Mouse (Mus musculus) layer of hippocampus, adult 8-10 months (tissue): ENCODE measurements around the gene Dhx16. TPM values are rescaled to one million over a fixed set of nuclear protein-coding genes. Genes with fewer than 3 reads are reported as not detected.

Experiments used
- DNase-seq, 2 experiments: peaks; one replicate each; pipeline ENCODE4 v3.0.0; 2022; ENCODE audit warnings: low spot score in 2 of 2
- total RNA-seq, 4 experiments: library from RNA; stranded (reverse); gene quantifications; 2 replicates each; pipeline ENCODE4 v1.2.4; 2022

Gene Dhx16
- total RNA-seq, 4 experiments from 2014 or later: 28.3 to 35.3 (median 31.4) TPM

DNA sequence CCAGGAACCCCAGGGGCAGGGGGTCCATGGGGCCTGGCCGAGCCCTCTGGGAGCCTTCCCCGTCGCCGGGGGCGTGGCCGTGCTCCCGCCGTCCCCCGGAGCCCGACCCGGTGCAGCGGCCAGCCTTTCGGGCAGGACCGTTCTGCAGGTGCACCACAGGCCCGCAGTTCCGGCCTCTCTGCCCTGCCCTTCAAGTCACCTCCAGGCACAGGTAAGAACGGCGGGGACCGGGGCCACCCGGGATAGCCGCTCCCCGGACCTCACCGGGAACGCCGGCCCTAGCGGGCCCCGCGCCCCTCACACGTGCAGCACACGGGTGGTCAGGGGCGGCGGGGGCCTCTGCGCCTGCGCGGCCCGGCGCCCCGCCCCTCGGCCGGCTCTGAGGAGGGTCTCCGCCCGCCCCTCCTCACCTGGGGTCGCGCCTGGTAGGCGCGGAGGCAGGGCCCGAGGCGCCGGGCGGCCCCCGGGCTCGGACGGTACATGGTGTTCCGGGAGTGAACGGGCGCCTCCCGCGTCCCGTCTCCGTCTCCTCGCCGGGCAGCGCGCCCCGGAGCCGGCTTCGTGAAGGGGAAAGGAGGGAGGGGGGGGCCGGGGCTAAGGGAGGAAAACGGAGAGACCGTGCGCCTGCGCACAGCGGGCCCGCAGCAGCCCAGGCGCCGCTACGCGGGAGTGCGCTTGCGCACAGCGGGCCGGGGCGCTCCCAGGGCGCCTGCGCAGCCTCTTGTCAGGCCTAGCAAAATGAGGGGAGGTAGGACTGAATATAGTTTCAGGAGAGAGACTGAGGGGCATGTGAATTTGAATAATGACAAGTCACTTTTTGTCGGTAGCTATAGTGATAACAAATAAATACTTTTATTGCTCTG lies 17.4 kb downstream of the Dhx16 start, which contains the start of gene 2310061I04Rik:
Gene 2310061I04Rik (minus strand): TSS at position 651 of the 863 bp plus-strand sequence.
- DNase-seq: peak; percentile 80 to 89

DNA sequence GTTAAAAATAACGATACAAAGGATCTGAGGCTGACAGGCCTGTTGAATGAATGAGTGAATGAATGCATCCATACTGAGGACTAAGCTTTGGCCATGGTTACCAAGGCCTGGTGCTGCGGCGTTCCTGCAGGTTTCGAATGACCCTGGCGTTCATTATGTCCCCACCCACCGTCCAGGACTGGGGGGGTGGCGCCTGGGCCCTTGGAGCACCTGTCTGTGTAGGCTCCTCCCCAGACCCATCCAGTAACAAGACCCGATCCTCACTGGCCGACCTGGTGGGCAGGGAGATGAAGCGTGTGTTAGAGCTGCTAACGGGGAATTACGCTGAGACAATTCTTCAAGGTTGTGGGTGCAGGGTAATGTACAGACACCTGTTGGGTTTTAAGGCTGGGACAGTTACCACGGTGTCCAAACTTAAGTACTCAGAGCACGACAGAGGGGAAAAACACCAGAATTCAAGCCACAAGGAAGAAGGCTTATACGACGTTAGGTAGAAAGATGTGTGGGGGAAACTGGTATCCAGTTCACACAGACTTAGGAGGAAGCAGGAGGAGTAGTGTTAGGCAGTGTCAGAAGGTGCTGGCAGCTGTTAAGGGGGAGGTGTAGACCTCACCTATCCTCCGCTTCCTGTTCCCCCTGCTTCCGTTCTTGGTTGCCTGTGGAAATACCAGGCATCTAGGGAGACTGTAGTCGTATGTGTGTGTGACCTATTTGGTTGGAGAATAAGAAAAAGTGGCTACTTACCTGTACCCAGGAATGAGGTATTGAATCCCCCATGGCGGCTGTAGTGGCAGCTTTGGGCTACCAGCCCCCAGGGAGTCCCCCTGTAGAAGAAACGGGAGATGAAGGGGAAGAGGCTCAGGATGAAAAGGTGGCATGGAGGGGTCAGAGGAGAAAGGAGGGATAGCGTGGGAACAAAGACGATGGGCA lies 18.3 kb downstream of the Dhx16 start:
- DNase-seq: no peak

- DNase-seq: no peak
Measured at GRCm38 (mm10) chr17:35900636-35901035, 21.0 kb downstream of the Dhx16 start.

- no peak for DNase-seq
Measured at GRCm38 (mm10) chr17:35903343-35903991, 23.8 kb downstream of the Dhx16 start.

GRCm38 (mm10) chr17:35903992-35904355 lies 24.4 kb downstream of the Dhx16 start:
- DNase-seq: no peak

GRCm38 (mm10) chr17:35905587-35905986 lies 26.0 kb downstream of the Dhx16 start:
- no peak for DNase-seq

GRCm38 (mm10) chr17:35907609-35908008 lies 28.0 kb downstream of the Dhx16 start:
- no peak for DNase-seq

DNA sequence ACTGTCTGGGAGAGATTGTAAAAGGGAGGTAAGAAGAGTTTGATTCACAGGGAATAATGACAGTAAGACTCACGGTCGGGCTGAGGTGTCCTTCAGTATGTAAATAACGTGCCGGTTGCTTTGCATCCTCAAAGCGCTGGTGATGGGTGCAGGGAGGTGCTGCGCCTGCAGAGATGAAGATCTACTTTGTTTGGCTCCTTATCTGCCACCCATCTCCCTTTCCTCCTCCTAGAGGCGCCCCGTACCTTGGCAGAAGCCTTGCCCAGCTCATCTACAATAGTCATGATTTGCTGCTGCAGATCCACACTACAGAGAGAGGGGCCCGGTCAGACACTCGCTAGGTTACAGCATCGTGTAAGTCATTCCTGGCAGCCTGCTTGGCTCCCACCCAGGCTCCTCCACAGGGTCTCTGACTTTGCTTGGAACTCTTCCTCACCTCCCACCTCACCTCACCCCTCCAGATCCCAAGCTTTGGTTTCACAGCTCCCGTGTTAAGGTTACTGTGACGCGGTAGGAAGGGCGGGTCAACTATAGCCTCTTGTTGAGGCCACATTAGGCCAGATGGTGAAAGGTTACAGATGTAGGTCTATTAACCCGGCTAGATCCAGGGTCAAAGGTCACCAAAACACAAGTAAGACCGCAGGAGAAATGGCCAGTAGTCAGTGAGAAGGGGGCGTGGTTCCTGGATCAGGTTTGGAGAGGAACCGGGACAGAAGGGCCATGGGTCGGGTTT lies 29.7 kb downstream of the Dhx16 start:
- no peak for DNase-seq

- peak; percentile 93 for DNase-seq
Measured at GRCm38 (mm10) chr17:35909919-35910369, 30.3 kb downstream of the Dhx16 start, which contains the start of gene Atat1. Gene Atat1, minus strand, starts transcription at chr17:35910075.

GRCm38 (mm10) chr17:35914975-35915374 lies 35.4 kb downstream of the Dhx16 start:
- DNase-seq: no peak

DNA sequence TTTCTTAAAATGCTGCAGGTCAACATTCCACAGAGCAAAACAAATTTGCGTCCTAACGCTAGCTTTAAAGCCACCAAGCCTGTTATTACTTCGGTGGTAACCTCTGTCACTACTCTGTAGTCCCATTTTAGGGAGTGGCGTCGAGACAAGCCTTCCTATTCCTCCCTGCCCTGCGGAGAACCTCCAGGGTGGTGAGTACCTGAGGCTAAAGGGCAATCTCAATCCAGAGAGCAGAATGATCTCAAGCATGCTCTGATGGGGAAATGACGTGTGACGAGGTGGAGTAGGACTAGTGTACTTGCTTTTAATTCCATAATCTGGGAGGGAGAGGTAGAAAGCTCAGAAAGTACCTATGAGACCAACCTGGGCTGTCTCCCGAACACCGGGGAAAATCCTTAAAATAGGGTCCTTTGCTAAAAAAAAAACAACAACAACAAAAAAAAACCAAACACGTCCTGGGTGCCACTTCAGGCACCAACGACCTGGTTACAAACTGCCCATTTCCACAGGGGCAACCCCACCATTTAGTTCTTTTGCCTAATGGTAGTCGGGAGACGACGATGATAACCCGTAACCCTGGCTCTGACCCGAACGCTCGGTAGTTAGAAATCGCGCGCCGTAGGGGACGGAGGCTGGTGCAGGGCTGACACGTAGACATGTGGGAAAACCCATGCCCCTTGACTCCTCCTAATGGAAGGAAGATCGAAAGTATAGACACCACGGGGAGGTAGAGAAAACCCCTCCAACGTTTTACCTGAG lies 36.1 kb downstream of the Dhx16 start:
- DNase-seq: no peak

DNA sequence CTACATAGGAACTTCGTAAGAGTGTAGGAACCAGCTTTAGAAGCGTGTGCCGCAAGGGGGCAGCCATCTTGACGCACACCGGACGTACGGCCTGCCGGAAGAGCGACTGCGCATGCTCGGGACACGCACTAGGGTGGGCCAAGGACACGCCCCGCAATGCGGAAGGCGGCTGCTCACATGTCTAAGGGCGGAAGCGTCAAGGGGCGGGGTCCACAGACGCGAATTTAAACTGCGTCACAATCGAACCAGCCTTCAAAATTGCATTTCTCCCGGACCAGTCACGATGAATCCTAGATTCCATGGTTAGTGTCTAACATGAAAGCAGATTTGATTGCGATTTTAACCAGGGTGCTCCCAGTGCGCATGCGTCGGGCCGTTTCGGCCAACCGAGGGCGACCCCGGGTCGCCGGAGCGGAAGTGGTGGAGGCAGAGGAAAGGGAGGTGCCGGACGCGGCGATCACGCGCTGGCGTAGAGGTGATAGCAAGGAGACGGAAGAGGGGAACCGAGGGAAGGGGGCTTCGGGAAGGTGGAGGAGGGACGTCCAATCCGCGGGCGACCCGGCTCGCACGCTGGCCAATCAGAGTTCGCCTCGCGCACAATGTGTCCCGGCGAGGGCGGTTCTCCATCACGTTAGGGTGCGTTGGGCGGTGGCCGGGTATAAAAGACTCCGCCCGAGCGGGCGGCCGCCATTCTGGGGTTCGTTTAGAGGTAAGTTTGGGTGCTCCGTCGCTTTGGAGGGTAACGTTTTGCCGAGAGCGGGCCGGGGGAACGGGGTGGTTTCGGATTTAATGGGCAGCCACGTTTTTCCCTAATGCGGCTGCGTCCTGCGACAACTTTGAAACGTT lies 36.9 kb downstream of the Dhx16 start, which contains the start of the genes Mrps18b and Ppp1r10:
Gene Mrps18b (minus strand): TSS at position 93 of the 846 bp plus-strand sequence.
Gene Ppp1r10 (plus strand): TSS at position 138 of the 846 bp plus-strand sequence.
- DNase-seq: peak; percentile 99 to 100

GRCm38 (mm10) chr17:35917143-35917462 lies 37.5 kb downstream of the Dhx16 start:
- DNase-seq: no peak

GRCm38 (mm10) chr17:35917463-35918251 lies 38.0 kb downstream of the Dhx16 start:
- DNase-seq: peak in 1 of 2 experiments; percentile 50

DNA sequence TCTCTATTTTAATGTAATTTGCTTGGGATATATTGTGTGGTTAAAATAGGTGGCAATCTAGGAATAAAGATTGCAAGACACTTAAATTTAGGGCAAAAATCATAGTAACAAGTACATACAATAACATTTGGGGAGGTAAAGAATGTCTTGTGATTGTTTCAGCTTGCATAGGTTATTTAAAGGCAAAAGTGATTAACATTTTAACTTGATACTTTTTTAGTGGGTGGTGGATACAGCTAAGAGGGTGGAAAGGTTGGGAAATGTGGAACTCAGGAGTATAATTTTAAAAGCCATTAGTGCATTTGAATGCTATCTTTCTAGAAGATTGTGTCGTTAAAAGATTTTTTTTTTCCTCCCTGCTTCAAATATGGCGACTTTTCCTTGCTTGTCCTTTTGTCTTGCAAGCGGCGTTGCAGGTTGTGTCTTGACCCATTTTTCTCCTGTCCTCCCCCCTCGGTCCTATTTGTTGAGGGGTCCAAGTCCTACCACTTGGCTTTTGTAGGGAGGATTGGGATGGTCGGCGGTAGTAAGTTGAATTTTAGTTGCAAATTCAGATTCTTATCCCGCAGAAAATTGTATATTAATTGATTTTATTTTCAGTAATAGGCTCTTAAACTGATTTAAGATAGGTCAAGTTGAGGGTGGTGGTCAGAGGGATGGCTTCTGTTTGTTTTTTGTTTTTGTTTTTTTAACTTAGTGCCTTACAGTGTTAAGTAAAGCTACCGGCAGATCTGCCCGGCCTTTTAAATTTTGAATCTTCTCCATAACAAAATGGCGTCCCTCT lies 38.8 kb downstream of the Dhx16 start:
- DNase-seq: no peak

DNA sequence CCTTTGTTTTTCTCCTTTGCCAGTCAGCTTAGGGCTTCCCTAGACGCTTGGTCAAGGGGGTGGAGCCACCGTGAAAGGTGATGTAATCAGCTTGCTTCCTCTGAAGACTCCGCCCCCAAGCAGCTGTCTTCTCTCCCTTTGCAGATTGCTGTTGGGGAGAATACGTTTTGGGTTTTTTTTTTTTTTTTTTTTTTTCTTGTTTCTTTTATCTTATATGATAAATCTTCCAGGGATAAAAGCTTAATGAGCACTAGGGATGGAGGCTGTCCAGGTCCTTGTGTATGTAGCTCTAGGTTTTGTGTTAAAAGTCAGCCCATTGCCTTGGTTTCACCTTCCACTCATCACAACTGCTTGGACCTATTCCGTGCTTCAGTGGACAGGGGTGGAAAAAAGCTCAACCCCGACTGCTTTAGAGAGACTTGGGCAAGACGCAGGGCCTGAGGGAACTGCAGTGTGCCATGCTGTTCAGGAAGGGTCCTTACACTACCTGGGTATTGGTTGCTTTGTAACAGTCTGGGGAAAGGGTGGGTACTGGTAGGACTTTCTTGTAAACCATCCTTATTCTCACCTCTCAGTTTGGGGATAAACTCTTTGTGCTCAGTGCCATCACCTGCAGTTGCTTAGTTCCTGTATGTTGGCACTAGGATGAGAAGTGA lies 39.6 kb downstream of the Dhx16 start:
- peak; percentile 94 to 96 for DNase-seq

- DNase-seq: no peak
Measured at GRCm38 (mm10) chr17:35919864-35920301, 40.3 kb downstream of the Dhx16 start.
